Mouse (Mus musculus) thymus, adult 2 months (tissue): ENCODE measurements around the gene Zdhhc5. TPM values are rescaled to one million over a fixed set of nuclear protein-coding genes. Genes with fewer than 3 reads are reported as not detected.

Experiments
- DNase-seq: peaks from one replicate; pipeline ENCODE4 v3.0.0; 2021
- H3K27ac ChIP-seq: fragments of 200-500 bp; 2 replicates; pipeline ENCODE4 v1.5.1; 2012; ENCODE audit warnings: low read length, control low read depth; ENCODE audit not compliant: control insufficient read depth, insufficient read depth
- H3K27me3 ChIP-seq: fragments of 200-500 bp; 2 replicates; pipeline ENCODE4 v1.6.1; 2012; ENCODE audit warnings: mild to moderate bottlenecking, low read length, moderate library complexity, mixed read lengths; ENCODE audit not compliant: control insufficient read depth, insufficient read depth
- H3K36me3 ChIP-seq: fragments of 200-500 bp; 2 replicates; pipeline ENCODE4 v1.6.1; 2012; ENCODE audit warnings: mild to moderate bottlenecking, low read length, moderate library complexity; ENCODE audit not compliant: control insufficient read depth, insufficient read depth
- H3K4me1 ChIP-seq: fragments of 200-500 bp; replicated peaks from 2 replicates; pipeline ENCODE4 v1.6.1; 2012; ENCODE audit warnings: low read length; ENCODE audit not compliant: control insufficient read depth, insufficient read depth
- H3K4me3 ChIP-seq: fragments of 200-500 bp; 2 replicates; pipeline ENCODE4 v1.5.1; 2012; ENCODE audit warnings: mild to moderate bottlenecking, low read length, control low read depth, moderate library complexity; ENCODE audit not compliant: control insufficient read depth, insufficient read depth
- CTCF ChIP-seq: fragments of 200-500 bp; IDR thresholded peaks from 2 replicates; pipeline ENCODE4 v1.5.1; 2012; ENCODE audit warnings: mild to moderate bottlenecking, control low read depth, low read length, moderate library complexity, borderline replicate concordance; ENCODE audit not compliant: control insufficient read depth, poor library complexity, insufficient read depth; ENCODE audit errors: extremely low read depth
- POLR2A ChIP-seq: fragments of 200-500 bp; IDR thresholded peaks from 2 replicates; pipeline ENCODE4 v1.6.1; 2012; ENCODE audit warnings: mild to moderate bottlenecking, low read length, control low read depth, moderate library complexity; ENCODE audit not compliant: control insufficient read depth, poor library complexity, insufficient read depth; ENCODE audit errors: extremely low read depth
- WGBS: fragments of 180-500 bp; shearing (Covaris S2); methylation state at CpG from one replicate; pipeline ENCODE4 v1.1.7; 2018; 5-methylcytosine and 5-hydroxymethylcytosine counted together
- polyA plus RNA-seq: library from polyadenylated mRNA; depleted of rRNA; stranded (reverse); fragments of >200 nt; gene quantifications from 2 replicates; pipeline ENCODE4 v1.2.3, GENCODE M21; 2012

Gene Zdhhc5
- polyA plus RNA-seq, 1 experiment, result 57.1 TPM

GRCm38 (mm10) chr2:84742451-84743283 lies 27.7 kb upstream of the Zdhhc5 start:
- WGBS, result 28% methylated on average over 26 of the region's 26 CpGs
- Histone ChIP-seq H3K4me1 (peaks cover 17% of the 10 kb centered on the region), H3K4me3 (peak overlapping the region; percentile 55), H3K27me3 (peaks cover 17% of the 10 kb centered on the region), H3K36me3 (no peaks in the 10 kb centered on the region), H3K27ac (no peak overlapping the region)
- TF ChIP-seq CTCF (no peak), POLR2A (no peak)
- DNase-seq, result no peak

DNA sequence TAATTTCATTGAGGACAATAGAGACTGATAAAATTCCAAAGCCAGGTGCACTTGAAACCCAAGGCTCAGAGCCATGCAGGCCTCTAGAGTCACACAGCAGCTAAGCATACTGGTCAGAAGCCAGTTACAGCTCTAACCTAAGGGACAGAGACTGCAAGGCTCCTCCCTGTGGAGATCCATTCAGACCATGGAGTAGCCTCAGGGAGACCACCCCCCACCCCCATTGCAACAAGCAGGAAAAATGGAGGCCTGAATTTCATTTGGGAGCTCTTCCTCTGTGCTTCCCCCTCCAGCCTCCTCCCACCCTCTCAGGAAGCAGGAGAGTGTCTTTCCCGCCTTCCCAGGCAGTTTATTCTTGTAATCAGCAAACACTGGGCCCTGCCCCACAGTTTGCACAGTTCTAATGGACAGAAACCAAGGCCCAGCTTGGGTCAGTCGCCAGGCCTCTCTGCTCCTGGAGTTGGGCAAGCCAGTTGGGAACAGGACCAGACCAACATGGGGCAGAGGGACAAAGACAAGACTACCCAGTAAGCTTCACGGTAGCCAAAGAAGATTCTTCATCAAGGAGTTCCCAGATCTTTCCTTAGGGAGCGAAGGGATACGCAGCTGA lies 27.0 kb upstream of the Zdhhc5 start:
- Histone ChIP-seq H3K36me3 (no peaks in the 10 kb centered on the region), H3K27me3 (peaks cover 21% of the 10 kb centered on the region), H3K27ac (no peak overlapping the region), H3K4me3 (no peak overlapping the region), H3K4me1 (peaks cover 17% of the 10 kb centered on the region)
- no peak for DNase-seq
- TF ChIP-seq CTCF, result no peak
- TF ChIP-seq POLR2A, result no peak
- 85% methylated on average over 5 of the region's 5 CpGs for WGBS

- H3K27me3 ChIP-seq, result peaks cover 26% of the 10 kb centered on the region
- H3K27ac ChIP-seq, result no peak overlapping the region
- no peak for DNase-seq
- no peaks in the 10 kb centered on the region for H3K36me3 ChIP-seq
- peaks cover 17% of the 10 kb centered on the region for H3K4me1 ChIP-seq
- 88% methylated on average over 15 of the region's 15 CpGs for WGBS
- no peak for TF ChIP-seq POLR2A
- TF ChIP-seq CTCF, result no peak
- no peak overlapping the region for H3K4me3 ChIP-seq
Observed at GRCm38 (mm10) chr2:84740608-84741333, 25.8 kb upstream of the Zdhhc5 start.

DNA sequence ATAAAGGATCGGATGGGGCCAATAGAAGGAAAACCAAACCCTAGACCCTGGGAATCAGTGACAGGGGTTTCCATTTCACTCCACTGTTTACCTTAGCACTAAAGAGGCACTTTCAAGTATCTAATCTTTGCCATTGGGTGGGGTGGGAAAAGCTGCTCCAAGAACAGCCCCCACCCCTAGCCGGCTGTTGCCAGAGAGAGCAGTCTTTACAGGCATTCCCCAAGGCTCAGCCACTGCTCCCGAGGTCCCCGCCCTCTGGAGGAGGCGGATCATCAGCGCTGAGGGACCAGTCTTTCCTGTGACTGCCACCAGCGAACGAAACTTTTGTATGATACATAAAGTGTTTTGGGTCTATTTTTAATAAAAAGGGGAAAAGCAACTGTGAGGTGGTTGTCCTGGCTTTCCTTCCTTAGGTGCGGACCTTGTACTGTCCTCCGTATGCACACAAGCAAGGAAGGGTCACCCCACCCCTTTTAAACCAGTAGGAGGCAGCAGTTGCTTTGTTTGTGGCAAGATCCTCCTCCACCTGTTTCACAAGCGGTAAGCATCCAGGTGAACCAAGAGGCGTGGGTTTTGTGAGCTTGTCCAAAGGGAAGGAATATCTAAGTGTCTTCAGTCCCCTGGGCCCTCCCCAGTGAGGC lies 23.4 kb upstream of the Zdhhc5 start:
- Histone ChIP-seq H3K4me1 (peaks cover 11% of the 10 kb centered on the region), H3K27me3 (peaks cover 18% of the 10 kb centered on the region; the same call in 1 of the 2 replicates), H3K27ac (no peak overlapping the region), H3K4me3 (no peak overlapping the region), H3K36me3 (no peaks in the 10 kb centered on the region)
- TF ChIP-seq CTCF (no peak), POLR2A (no peak)
- DNase-seq, result no peak
- 27% methylated on average over 12 of the region's 12 CpGs for WGBS

DNA sequence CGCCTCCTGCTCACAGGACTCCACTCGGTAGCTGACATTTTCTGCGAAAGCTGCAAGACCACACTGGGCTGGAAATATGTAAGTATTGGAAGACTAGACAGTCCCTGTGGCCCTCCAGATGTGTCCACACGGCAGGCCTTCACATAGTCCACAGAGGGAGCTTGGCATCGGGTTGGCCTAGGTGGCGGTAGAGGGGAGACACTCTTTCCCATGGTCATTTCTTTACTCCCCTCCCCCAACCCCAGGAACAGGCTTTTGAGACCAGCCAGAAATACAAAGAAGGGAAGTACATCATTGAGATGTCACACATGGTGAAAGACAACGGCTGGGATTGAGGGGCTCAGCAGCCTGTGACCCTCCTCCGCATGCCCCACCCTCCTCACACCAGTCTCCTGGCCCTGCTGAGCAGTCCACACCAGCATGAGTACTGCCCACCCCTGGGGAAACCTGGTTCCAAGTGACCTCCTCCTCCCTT lies 22.5 kb upstream of the Zdhhc5 start:
- peaks cover 3% of the 10 kb centered on the region for H3K4me1 ChIP-seq
- peaks cover 17% of the 10 kb centered on the region; the same call in 1 of the 2 replicates for H3K27me3 ChIP-seq
- H3K27ac ChIP-seq, result no peak overlapping the region
- DNase-seq, result no peak
- WGBS, result 38% methylated on average over 8 of the region's 8 CpGs
- H3K36me3 ChIP-seq, result no peaks in the 10 kb centered on the region
- no peak overlapping the region for H3K4me3 ChIP-seq
- TF ChIP-seq POLR2A, result no peak
- no peak for TF ChIP-seq CTCF
